Mouse (Mus musculus) urinary bladder, adult 18-20 months (tissue): ENCODE results near the gene Pex26.

Experiments used
- DNase-seq, 2 experiments: peaks; one replicate each; pipeline ENCODE4 v3.0.0; 2022; ENCODE audit warnings: low spot score in 2 of 2, mixed read lengths in 2 of 2

Pex26 gene

DNA sequence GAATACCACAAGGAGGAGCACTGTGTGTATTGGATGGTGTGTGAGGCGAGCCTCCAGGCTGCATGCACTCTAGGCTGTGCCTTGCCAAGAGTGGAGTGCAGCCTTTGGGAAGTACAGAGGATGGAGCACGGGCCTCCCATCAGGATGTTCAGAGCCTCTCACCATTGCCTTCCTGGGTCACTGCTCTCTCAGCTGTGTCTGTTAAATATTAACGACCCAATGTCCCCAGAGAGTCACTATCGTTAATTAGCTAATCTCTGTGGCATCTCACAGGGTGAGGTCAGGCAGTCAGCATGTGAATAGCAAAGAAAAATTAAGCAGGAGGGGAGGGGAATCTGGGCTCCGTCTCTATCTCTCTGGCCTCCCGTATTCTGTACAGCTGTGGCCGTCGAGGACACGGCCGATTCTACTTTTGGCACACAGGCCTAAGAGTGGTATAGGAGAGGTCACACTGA is 17.3 kb upstream of the Pex26 start:
- no peak for DNase-seq

DNA sequence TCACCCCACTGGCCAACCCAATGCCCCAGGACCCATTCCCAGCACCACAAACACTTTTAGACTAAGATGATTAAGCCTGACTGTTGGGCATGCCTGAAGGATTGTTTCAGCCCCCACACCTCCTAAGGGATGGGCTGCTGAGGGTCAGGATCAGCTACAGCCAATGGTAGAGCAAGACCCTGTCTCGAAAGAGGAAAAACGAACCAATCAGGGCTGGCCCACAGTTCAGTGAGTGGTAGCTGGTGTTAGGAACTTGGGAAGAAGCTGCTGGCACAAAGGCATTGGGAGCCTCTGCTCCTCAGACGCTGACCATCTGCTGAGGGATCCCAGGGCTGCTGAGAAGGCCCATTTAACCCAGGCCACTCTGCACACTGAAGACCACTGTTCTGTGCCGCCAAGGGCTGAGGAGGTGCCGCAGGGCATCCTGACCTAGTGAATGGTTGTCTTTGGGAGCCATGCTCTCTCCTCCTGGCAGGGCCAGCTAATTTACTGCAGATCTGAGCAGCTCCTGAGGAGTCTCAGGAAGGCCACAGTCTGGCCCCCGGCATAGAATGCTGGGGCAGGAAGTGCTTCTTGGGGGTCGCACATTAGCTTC is 16.0 kb upstream of the Pex26 start:
- DNase-seq: no peak

DNA sequence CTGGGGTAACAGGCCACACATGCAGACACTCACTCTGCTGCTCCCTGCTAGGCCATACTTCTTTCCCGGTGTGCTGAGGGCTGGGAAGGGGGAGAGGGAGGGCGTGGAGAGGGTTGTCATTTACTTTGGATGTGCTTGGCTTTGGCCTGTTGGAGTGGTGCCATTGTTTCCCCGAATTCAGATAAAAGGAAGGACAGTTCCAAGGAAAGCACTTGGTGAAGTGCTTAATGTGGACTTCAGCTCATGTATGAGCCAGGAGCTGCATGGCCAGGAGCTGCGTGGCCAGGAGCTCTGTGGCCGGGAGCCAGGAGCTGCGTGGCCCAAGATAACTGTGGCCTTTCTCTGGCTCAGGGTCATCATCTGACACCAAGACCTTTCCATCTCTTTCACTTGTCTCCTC is 12.4 kb upstream of the Pex26 start:
- DNase-seq: no peak

DNA sequence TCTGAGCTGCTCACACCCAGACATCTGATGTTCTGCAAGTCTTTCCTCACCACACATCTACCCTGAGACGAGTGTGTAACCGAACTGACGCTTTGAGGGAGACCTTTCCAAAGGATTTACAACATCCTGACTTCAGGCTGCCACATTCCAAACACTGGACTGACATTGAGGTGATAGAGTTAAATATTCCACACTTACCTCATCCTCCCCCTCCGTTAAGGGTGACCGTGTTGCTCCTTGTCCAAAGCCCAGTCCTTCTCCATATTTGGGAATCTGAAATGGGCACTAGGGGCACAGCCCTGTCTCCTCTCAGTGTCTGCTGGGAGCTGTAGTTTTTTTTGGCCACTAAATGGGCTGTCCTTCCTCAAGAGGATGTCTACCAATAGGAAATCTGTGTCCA is 10.0 kb upstream of the Pex26 start:
- no peak for DNase-seq

GRCm38 (mm10) chr6:121174761-121175160 is 8.7 kb upstream of the Pex26 start:
- no peak for DNase-seq

DNA sequence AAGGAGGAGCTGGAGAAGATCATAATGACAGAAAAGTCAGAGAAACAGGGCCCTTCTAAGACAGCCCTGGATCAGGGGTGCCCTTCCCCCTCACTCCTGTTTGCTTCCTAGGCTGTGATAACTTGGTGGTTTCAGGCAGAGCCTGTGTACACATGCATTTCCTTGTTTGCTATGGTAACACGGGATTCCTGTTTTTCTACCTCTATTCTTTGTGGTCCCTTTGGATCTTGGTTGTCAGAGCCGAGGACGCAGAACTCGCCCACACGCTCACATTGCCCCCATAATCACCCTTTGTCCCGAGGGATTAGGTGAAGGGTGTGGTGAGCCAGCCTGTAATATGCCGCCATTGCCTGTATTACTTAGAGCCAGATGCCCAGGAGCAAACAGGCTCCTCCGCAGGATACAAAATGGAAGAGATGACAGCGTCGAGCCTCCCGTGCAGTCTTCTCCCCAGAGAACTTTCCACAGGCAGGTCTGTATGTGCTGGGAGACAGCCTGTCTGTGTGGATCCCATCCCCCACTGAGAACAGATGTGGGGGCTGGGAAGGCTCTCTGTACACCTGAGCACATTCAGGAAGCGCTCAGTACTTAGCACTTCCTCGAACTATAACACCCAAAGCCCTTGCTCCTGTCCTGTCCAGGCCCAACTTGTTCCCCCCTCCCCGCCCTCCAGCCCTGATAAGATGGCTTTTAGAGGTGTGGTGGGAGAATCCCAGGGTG is 7.3 kb upstream of the Pex26 start:
- no peak for DNase-seq

GRCm38 (mm10) chr6:121176731-121177098 is 6.8 kb upstream of the Pex26 start:
- no peak for DNase-seq

GRCm38 (mm10) chr6:121177118-121177708 is 6.3 kb upstream of the Pex26 start:
- no peak for DNase-seq

- DNase-seq: peak in 1 of 2 experiments; percentile 27
Measured at GRCm38 (mm10) chr6:121178700-121179358, 4.6 kb upstream of the Pex26 start.

DNA sequence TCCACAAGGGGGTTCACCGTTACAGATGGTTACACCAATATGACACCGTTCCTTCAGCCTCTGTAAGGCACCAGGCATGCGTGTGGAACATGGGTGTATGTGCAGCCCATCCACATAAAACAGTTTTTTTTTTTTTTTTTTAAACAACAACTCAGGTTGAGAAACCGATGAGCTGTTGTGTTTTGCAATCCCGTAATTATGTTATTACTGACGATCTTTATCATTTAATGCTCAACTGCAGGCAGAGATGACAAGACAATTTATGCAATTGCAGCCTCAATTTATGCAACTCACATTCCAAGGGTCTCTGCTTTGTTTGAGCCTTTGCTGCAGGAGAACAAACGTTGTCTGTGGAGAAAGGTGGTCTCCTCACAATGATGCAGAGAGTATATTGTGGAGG is 3.6 kb upstream of the Pex26 start:
- DNase-seq: no peak

GRCm38 (mm10) chr6:121184198-121185140 is 1.0 kb downstream of the Pex26 start:
- peak; percentile 31 to 49 for DNase-seq

- DNase-seq: no peak
Measured at GRCm38 (mm10) chr6:121185232-121185631, 1.8 kb downstream of the Pex26 start.

DNA sequence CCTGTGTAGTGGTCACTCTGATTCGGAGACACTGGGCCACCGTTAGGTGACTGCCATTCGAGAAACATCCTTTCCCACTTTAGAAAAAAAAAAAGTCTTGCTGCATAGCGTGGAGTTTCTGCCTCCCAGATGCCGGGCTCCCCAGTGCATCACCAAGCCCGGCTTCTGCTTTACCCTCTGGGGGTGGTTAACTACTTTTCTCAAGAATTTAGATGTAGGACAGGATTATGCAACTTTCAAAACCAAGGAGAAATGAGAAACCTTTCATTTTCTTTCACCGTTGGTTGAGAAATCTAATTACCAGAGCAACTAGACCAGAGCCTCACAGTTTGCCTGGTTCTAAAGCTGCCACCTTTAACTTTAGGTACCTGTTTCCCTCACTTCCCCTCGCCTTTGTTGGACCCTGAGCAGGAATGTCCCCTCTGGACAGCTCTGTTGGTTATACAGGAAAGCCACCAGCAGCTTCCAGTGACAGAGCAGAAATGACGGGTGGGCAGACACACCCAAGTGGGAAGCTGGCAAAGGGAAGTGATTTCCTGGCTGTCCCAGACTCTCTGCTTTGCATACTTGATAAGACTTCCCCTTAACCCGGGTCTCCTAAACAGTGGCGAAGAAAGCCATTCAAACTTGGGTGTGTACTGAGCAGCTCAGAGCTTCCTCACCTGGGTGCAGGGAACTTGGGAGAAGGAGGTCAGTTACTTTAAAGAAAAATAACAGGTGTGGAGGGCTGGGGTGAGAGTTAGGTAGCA is 8.0 kb downstream of the Pex26 start:
- no peak for DNase-seq

DNA sequence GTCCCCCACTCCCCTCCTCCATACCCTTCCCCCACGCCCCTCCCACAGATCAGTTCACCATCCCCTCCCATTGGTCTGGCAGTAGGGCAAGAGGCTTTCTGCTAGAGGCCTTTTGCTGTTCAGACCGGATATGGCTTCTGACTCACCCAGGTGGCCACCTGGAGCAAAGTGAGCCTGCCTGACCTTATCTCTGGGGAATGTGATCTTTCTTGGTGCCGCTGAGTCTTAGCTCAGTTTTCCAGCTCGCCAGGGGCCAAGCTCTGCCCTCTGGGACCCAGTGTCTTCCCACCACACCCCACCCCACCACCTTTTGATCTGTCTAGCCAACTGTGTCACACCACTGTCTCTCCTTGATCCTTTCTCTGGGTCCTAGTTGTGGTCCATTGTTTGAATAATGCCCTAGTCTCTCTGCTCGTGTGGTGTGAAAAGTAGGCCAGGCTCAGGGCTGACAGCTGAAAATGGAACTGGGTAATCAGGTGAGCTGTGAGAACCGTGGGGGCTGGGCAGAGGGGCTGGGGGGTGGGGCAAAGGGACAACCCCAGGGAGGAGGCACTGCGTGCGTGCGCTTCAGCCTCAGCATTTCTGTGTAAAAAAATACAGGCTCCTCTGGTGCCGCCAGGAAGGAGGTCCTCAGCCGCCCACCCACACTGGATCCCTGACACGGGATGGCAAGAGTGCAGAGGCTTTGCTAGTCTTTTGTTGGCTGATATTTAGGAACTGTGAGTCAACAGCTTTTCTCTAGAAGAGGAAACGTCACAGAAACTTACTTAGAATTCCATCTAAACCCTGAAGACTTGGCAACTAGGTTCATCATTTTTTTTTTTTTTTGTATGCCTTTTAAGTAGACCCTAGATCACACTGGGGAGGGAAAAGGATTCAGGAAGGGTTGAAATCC is 10.8 kb downstream of the Pex26 start:
- DNase-seq: peak in 1 of 2 experiments; percentile 45

GRCm38 (mm10) chr6:121194956-121195731 is 11.7 kb downstream of the Pex26 start:
- no peak for DNase-seq

- no peak for DNase-seq
Measured at GRCm38 (mm10) chr6:121197807-121198365, 14.4 kb downstream of the Pex26 start.

DNA sequence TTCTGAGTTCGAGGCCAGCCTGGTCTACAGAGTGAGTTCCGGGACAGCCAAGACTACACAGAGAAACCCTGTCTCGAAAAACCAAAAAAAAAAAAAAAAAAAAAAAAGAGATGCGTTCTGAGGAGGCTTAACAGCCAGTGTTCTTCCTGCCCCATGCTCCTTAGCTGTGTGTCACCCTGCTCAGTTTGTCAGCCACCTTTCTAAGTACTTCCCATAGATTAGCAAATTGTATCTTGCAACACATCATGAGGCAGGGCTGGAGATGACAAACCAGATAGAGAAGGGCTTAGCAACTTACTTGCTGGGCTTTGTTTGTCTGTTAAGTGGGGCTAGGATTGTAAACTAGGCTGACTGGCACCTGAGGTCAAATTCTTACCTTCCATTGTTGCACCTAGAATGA is 17.0 kb downstream of the Pex26 start:
- no peak for DNase-seq

DNA sequence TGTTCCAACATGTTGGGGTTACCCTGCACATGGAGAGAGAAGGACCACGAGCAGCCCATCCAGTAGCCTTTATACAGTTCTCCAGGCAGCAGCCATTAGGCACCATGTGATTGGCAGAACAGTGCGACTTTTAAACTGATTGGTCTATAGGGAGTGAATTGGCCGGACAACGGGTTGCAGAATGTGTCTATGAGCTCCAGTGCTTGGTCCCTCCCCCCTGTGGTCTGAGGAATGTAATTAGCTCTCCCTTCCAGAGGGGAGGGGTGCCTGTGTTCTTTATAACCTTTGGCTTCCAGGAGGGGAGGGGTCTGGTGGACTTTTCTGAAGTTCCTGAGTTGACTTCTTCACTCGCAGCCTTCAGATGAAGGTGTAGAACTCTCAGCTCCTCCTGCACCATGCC is 18.6 kb downstream of the Pex26 start:
- no peak for DNase-seq

DNA sequence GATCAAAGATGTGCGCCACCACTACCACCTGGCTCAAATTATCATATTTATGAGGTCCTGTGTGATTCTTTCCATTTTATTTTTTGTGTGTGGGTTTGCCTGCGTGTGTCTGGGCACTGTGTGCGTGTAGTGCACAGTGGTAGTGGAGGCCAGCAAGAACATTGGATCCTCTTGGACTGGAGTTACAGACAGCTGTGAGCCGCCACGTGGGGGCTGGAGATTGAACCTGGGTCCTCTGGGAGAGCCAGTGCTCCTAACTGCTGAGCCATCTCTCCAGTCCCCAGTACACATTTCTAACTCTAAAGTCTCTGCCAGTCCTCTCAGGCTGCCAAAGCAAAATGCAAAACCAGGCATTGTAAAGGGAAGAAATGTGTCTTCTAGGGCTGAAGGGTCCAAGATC is 23.0 kb downstream of the Pex26 start:
- DNase-seq: no peak
